Mouse (Mus musculus): ENCODE data around the gene Mthfr. TPM values are rescaled to one million over a fixed set of nuclear protein-coding genes. Genes with fewer than 3 reads are reported as not detected.
A peak's percentile ranks its signal among the peaks of the same experiment; 100 is the strongest.

Mthfr gene
- 10 to 100 TPM; 32.7 to 41.0 (median 38.5) TPM for total RNA-seq (2022)

DNA sequence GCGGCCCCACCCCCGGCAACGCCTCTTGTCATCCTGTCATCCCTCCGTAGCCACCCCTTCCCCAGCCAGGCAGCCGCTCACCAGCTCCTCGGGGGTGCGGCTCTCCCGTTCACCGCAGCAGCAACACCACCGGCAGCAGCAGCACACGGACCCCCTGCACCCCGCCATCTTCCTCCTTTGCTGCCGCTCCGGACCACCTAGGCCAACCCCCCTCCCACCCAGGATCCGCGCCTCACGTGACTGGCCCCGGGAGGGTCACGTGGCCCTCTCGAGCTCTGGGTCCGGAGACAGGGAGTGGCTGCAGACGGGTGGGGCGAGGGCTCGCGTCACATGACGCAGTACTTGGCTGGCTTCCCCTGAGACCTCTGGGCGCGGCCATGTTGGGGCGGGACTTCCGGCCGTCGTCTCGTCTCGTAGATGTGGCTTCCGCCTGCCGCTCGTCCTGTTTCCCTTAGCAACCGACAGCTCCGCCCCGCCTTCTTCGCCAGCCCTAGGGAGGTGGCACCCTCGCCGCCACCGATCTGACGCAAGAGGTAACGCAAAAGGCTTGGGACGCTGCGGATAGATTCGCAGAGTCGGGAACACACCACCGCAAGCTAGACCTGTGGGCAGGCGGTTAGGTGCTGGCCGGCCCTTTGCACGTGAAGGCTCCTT is at the start of gene Mthfr, which contains the start of gene Clcn6:
TSS of gene Mthfr (plus strand) at position 478 of the 654 bp plus-strand sequence.
TSS of gene Clcn6 (minus strand) at position 222 of the 654 bp plus-strand sequence.
- DNase-seq (ENCODE audit: low spot score in 2 of 2) = peak; percentile 99 to 100

DNA sequence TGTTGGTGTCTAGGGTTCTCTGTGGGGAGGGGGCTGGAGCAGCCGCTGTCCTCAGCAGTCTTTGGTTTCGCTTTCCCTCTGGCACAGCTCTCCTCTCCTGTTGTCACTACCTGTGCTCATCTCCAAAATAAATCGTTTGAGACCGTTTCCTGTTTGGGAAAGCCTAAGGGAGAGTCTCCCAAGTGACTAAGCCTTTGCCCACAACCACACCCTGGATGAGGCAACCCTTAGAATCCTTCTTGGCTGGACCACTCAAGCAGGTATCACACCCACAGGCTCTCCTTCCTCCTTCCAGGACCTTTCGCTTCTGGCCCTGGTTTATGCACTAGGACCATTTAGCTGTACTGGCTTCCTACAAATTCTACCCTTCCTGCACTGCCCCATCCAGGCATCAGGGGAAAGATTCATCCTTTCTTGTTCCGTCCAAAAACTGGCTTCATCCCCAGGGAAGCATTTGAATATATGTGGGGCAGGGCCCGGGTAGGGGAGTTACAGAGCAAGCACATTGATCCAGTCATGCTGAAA is 45.2 kb upstream of the Mthfr start:
- DNase-seq (ENCODE audit: low spot score in 2 of 2) = no peak

DNA sequence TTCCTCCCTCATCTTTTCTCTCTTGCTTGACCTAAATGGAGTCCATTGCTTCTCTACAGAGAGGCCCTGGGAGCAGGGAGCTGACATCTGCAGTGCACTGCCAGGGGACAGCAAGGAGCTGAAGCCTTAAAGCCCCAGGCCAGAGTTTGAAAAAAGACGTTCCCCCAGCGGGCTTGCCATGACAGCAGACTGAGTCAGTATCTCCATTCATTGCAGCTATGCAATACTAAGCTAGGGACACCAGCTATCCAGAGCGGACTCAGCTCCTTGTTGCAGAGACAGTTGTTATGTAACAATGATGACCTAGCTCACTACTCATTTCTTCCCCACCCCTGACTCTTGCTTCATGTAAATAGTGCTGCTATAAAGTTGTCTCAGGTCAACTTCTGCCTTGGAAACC is 43.6 kb upstream of the Mthfr start:
- no peak for DNase-seq (ENCODE audit: low spot score in 2 of 2)

DNA sequence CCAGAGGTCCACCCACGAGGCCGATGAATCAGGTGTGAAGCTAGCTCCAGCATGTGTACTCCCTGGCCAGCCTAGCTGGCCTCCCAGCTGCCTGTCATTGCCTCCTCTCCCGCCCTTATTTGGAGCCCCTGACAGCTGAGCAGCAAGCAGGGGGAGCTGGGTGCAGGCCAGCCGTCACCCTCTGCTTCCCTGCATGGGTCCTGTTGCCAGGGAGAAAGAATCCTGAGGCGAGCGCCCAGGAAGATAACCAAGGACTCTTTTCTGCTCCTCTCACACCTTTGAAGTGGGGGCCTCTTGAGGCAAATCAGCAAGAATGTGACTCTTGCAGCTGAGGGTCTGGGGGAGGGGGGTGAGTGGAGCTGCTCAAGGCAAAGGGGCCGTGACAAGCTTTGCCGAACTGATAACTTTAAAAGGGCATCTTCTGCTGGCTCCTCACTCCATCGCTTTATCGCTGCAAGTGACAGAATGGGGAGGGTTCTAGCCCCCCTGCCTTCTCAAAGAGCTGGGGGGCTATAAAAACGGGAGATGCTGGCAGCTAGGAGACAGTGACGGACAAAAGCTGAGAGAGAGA is 38.6 kb upstream of the Mthfr start, which contains the start of gene Nppa:
TSS of gene Nppa (plus strand) at position 521 of the 571 bp plus-strand sequence.
- DNase-seq (ENCODE audit: low spot score in 2 of 2) = no peak

DNA sequence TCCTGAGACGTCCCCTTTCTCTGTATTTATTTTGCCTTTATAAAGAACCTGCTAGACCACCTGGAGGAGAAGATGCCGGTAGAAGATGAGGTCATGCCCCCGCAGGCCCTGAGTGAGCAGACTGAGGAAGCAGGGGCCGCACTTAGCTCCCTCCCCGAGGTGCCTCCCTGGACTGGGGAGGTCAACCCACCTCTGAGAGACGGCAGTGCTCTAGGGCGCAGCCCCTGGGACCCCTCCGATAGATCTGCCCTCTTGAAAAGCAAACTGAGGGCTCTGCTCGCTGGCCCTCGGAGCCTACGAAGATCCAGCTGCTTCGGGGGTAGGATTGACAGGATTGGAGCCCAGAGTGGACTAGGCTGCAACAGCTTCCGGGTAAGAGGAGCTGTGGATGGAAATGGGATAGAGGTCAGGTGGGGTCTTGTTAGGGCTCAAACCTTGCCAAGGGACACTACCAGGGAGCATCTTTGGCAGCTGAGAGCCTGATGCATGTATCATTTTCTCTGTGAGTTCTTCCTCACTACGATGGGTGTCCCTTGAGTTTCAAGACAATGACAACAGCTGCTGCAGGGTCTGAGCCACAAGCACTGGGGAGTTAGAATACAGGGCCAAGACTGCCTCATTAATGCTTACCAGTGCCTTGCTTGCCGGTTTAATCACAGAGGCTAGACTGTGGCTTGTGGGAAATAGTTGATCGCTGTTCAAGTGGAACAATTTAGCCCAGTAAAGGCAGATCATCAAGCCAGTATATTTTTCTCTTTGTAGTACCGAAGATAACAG is 37.7 kb upstream of the Mthfr start:
- DNase-seq (ENCODE audit: low spot score in 2 of 2) = no peak

DNA sequence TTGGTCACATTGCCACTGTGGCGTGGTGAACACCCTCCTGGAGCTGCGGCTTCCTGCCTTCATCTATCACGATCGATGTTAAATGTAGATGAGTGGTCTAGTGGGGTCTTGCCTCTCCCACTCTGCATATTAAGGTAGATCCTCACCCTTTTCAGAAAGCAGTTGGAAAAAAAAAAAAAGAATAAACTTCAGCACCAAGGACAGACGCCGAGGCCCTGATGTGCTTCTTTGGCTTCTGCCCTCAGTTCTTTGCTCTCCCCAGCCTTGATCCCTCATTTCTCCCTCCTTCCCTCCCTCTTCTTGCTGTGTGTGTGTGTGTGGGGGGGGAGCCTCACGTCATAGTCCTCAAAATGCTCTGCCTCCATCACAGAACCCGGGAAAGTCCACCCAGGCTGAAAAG is 37.0 kb upstream of the Mthfr start:
- no peak for DNase-seq (ENCODE audit: low spot score in 2 of 2)

DNA sequence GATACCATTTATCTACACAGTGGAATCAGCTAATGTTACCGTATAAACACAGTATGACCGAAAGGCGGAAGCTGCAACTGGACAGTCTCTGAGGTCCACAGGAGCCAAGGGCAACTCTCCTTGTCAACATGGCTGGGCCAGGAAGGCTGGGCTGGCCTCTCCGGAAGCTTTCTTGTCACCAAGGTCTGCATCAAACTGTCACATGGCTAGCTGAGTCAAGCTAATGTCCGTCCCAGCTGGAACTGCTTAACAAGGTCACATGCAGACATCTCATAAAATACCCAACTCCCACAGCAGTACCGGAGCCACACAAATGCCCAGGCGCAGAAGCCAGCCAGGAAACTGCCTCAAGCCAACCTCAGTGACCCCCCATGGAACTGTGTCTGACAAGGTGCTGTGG is 34.5 kb upstream of the Mthfr start:
- no peak for DNase-seq (ENCODE audit: low spot score in 2 of 2)

DNA sequence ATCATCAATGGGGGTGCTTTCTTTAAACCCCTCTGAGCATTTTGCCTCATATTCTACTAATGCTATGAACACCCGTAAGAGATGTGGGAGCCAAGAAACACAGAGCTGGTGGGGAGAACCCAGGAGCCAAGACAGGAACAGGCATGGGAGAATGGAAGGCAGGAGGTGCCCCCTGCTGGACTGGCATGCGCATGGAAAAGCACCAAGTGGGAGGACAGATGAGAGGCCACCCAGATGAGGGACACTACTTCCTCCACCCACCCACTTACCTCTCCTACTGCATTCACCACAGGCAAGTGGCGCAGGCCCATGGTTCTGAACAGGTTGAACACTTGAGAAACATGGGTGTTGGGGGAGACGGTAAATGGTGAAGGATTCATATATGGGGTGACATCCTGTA is 30.5 kb upstream of the Mthfr start:
- peak; percentile 48 to 58 for DNase-seq (ENCODE audit: low spot score in 2 of 2)

DNA sequence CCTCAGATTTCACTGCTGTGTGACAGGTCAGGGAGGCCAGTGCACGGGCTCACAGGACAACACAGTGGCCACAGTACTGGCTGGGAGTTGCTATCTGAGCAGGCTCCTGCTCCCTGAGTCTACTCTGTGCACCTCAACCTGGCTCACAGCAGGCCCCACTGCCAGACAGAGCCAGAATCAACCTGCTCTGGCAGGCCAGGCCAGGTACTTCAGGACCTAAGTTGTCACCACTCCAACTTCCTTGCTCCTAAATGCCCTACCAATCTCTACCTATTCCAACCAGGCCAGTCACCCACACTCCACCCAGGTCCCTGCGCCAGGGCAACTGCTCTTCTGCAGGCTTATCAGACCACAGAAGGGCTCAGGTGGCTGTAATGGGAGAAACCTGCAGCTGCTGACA is 29.2 kb upstream of the Mthfr start:
- DNase-seq (ENCODE audit: low spot score in 2 of 2) = no peak

DNA sequence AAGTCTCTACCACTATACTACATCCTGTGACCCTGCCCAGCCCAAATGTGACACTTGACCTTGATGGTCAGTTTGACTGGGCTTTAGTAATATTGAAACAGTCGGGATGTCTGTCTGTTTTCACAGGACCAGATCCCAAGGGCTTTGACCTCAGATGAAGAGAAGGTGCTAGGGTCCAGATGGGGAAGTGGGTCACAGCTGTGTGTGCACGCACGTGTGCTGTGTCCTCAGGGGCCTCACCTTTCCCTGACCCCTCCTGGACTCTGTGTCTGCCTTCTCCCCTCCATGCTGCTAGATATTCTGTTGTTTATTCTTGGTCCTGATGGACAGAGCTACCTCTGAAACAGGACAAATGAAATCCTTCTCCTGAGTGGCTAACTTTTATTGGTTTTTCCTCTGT is 27.5 kb upstream of the Mthfr start:
- DNase-seq (ENCODE audit: low spot score in 2 of 2) = no peak

DNA sequence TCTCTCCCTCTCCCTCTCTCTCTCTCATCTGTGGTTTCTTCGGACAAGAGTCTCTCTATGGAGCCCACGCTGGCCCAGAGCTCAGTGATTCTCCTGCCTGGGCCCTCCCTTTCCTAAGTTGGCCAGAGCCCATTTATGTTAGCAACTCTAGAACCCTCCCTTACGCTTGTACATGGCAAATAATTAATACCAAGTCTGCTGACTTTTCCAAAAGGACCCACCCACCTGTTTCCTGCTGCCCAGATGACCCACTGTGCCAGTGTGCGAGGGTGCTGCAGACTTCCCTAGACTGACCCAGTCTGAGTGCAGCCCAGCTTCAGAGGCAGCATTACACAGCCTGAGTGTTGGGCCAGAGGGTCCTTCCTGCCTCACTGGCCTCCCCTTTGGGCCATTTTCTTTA is 26.7 kb upstream of the Mthfr start:
- no peak for DNase-seq (ENCODE audit: low spot score in 2 of 2)

DNA sequence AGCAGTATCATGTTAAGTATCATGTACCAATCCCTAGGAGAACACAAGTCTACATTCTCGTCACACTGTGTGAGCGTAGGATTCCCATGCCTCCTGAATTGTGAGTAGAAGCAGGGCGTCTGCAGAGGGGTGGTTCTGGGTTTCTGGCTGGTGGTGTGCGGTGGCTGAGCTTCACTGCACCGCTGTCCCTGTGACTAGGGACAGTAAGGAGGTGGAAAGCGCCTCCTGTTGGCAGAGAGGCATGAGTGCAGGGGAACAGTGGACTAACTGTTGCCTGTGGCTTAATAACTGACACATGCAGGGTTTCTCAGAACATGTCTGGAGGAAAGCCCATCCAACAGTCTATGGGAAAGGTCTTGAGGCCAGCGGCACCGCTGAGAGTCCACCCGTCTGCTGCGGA is 23.5 kb upstream of the Mthfr start:
- DNase-seq (ENCODE audit: low spot score in 2 of 2) = no peak

DNA sequence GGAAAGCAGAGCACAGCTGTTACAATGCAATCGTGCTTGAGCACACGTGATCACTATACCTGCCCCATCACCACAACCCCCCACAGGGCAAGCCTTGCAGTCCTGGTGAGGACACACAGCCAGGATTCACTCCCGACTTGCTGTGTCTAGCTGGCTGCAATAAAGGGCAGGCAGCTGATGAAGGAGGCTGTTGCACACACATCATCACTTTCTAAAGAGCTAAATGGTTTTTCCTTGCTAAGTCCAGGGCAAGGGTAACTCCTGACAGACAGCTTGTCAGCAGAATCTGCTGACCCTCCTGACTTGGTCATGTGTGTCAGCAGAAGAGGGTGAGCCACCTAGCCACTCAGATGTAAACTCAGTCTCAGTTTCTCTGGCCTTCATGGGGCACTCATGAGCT is 21.9 kb upstream of the Mthfr start:
- DNase-seq (ENCODE audit: low spot score in 2 of 2) = no peak

DNA sequence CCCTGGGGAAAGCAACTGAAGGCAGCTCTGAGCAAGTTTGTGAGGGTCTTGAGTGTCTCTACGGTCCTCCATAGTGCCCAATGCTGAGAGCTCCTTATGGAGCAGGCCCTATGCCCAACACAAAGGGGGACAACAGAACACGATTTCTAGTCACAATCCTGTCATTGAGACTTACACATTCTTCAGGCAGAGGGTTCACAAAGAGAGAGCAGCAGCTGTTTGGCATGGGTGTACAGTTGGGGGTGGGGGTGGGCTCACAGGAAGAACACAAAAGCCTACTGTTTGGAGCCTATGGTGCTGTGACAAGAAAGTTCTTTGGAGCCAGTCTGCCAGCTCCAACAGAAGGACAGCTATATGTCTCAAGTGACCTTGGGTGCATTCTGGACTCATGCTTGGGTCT is 20.5 kb upstream of the Mthfr start:
- no peak for DNase-seq (ENCODE audit: low spot score in 2 of 2)

DNA sequence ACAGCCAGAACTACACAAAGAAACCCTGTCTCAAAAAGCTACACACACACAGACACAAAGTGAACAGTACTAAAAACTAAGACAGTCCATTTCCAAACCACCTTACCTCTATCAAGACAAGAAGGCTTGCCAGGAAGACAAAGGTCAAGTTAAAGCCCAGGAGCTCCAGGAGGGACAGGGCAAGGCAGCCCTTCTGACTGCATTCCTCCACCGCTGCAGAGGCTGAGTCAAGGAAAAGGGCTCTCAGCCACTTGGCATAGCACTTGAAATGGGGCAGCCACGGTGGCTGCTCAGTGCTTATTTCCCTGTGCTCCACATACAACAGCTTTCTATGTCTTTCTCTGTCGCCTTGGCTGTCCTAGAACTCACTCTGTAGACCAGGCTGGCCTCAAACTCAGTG is 14.9 kb upstream of the Mthfr start:
- DNase-seq (ENCODE audit: low spot score in 2 of 2) = no peak

DNA sequence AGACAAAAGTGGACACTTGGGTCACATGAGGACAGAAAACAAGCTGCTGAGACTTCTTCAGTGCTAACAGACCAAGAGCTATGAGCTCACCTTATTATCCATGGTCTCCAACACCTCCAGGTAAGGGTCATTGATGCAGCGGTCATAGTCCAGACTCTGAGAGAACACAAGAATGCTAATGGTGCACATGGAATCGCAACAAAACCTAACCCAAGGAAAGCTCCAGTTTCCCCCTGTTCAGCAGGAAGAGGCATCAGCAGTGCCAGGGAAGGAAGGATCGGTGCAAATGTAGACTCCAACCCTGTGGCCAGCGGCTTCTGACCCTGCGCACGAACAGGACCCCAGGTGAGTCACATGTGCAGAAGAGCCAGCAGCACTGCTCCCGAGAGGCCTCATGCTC is 9.6 kb upstream of the Mthfr start:
- no peak for DNase-seq (ENCODE audit: low spot score in 2 of 2)

DNA sequence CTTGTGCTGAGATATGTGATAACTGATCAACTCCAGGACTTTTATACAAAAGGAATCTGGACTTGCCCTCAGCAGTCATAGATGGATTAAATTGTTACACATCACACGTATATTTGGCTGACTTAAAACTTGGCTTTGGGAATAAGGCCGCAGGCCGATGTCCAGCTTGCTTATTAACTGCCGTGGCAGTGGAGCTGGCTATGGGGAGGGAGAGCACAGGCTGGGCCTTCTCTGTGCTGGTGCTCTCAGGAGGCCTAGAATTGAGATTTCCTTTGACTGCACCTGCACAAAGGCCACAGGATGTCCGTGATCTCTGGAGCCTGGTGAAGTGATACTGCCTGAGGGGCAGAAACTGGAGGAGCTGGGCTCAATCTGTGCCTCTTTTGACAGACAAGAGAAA is 8.4 kb upstream of the Mthfr start:
- DNase-seq (ENCODE audit: low spot score in 2 of 2) = no peak

DNA sequence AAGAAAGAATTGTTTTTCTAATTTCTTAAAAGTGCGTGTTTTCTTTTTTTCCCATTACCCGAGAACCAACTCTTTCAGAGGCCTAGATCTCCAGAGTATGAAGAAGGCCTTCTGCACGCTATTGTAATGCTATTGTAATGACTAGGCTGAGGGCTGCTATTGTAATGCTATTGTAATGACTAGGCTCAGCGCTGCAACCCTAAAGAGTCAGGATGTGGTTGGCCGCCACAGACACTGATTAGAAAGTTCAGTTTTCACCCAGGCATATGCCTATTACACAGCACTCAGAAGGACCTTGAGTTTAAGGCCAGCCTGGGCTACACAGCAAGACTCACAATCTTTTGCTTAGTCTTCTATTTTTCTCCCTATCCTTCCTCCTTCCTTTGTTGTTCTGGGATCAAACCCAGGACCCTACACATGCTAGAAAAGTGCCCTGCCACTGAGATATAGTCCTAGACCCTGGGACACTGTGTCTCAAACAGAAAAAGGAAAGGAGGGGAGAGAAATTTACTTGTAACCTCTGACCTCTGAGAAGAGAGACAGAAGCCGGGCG is 4.9 kb upstream of the Mthfr start:
- no peak for DNase-seq (ENCODE audit: low spot score in 2 of 2)

DNA sequence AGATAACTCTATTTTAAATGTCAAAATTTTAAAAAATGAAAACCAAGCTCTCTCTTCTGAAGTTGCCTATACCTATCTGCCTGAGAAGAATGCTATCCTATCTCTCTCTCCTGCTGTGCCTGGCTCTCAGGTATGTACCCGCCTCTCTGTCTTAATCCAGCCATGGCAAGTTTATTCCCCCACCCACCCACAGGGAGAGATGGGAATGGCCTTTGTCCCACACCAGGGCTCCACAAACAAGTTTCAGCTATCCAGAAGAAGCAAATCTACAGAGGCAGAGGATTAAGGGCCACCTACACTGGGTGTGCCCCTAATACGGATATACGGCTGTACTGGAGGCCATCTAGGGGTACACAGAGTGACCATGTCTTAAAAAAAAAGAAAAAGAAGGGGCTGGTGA is 3.4 kb upstream of the Mthfr start:
- no peak for DNase-seq (ENCODE audit: low spot score in 2 of 2)

DNA sequence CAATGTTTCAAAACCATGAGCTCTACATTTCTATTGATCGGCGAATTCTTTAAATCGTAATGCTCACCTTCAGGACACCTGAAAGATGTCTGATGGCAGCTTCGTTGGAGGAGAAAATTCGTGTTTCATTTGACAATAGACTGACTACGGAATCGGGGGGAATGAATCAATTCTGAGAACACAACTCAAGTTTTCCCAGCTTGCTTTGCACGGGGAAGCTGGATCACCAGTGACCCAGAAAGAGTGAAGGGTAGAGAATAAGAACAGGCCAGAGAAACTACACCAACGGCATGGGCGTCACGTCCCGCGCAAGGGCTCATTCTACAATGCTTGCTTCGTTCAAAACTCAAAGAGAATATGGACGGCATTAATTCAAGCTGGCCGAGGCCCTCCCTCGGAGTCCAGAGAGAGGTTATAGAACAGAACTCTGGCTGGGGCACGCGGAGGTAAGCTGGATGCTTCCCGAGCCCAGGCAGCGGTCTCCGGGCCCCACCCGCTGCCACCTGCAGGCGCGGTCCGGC is 738 bp upstream of the Mthfr start:
- DNase-seq (ENCODE audit: low spot score in 2 of 2) = no peak

DNA sequence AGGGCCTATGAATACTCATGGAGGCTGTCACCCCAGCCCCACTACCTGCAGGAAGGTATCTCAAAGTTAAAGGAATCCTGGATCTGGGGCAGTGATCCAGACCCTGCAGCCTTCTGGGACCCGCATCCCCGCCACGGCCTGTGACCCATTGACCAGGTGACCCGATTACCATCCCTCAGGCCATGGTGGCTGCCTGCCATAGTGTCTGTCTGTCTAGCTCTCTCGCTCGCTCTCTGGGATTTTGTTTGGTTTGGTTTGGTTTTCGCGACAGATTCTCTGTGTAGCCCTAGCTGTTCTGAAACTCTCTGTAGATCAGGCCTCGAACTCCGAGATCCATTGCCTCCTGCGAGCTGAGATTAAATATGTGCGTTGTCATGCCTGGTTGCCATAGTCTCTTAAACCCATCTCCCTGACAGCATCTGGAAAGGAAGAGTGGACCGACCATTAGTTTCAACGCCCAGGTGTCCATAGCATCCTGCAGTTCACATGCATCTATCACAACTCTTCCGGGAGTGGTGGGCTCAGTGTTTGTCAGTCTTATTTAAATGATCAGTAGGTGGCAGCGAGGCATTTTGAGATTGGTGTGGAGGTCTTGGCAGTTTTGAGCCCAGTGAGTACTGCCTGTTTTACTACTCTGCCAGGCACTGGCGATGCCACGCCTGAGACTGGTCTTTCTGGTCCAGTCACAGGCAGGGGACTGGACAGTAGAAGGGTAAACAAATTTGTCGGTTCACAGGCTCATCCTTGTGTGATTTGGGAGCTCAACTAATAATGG is 564 bp downstream of the Mthfr start:
- DNase-seq (ENCODE audit: low spot score in 2 of 2) = no peak

Data from layer of hippocampus, adult 8-10 months (tissue).